Mouse (Mus musculus) retina, adult 2 months (tissue): ENCODE data around the gene Vstm2l.

Source experiments
- DNase-seq: peaks from one replicate; pipeline ENCODE4 v3.0.0-alpha.2; 2012; ENCODE audit warnings: low read depth, low spot score

The Vstm2l gene

DNA sequence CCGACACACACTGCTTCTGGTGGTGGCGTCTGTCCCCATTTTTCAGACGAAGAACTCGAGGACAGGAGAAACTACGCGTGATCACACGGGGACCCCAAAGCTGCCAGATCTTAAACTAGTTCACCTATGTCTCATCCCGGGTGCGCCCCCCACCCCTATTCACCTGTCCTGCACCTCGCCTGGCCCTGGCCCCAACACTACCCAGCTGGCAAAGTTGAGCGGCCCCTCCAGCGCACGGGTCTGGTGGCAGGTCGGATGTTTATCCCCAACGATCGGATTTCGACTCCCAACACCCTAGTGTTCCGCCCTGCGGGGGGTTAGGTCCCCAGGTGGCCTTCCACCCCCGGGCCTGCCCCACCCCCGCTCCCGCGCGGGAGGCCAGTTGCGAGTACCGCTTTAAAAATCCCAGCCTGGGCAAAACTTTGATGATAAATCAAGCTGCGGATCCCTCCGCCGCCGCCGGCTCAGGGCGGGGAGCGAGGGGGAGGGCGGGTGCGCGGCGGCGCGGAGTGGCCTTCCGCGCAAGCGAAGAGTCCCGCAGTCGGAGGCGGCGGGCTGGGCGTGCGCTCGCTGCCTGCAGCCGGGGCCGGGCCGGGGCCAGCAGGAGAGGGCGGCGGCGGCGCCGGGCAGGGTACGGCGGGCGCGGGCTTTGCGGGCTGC is at the start of gene Vstm2l:
TSS of gene Vstm2l (plus strand) at position 549 of the 660 bp plus-strand sequence.
- peak; percentile 66 for DNase-seq

DNA sequence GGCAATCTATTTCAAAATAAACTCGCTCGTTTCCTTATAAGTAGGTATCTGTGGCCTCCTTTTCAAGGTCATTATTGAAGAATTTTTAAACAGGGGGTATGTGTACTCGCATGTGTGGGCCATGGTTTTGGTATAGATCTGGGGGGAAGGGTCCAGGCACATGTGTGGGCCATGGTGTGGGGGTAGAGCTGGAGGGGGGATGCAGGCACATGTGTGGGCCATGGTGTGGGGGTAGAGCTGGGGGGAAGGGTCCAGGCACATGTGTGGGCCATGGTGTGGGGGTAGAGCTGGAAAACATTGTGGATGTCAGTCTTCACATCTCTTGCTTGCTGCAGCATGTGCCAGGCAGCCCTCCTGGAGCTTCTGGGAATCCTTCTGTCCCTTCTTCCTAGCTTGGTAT is 47.3 kb upstream of the Vstm2l start:
- DNase-seq, result no peak

DNA sequence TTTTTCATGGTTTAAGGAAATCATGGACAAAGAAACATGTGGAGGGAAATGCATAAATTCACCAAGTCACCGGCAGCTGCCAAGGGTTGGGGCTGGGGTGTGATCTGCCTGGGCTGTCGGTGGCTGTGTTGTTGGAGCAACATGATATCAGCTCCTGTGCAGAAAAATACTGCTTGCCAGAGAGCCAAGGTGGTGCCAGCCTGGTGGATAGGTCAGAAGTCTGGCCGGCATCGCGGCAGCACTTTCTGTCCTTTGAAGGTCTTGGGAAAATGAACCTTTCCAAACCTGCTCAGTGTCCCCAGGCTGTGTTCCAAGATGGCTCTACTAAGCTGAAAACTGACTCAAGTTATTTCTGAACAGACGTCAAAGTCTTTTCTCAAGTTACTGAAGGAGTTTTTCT is 44.2 kb upstream of the Vstm2l start:
- DNase-seq, result no peak

DNA sequence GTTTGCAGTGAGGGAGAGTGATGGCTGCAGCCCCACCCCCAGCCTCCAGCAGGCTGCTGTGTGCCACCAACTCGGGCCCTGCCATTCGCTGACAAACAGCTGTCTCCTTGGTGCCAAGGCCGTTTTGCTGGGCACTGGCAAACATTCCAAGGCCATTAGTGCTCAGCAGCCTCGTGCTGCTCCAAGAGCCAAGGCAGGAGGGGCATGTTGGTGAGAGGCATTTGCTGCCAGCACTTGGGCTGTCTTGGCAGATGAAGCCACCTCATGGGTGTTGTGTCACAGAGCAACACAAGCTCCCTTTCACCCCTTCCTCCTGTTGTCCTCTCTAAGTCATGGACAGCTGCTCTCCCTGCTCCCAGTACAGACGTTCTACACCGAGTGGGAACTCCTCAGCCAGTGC is 41.2 kb upstream of the Vstm2l start:
- no peak for DNase-seq

DNA sequence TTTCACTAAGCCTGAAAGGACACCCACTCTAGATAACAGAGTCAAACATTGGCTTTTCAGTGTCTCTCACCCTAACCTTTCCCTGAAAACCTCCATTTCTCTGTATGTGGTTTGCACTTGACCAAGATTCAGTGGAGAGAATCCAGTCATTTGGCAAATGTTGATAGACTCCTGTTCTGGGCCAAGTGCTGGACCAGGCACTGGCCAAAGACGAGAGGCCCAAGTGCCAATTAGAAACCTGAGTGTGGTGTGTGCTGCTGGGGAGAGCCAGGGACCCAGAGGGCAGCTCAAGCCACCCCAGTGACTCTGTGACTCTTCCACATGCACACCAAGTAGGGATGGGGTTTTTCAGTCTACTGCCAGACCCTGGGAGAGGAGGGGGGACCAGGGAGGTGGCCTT is 40.8 kb upstream of the Vstm2l start:
- no peak for DNase-seq

DNA sequence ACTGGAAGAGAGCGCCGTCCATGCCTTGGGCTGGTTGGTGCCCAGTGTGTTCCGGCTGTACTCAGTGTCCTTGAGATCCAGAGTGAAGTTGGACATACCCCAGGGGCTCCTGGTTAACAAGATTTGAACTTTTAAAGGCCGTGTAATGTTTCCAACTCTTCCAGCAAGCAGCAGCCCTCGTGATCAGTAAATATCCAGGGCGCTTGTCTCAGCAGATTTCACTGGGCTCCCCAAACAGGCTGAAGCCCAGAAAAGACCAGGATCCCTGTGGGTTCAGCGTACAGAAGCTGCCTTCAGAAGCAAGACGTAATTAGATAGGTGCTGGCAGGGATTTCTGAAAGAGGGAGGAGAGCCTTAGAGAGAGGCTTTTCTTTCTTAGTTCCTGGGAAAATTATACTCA is 39.3 kb upstream of the Vstm2l start:
- DNase-seq, result no peak

DNA sequence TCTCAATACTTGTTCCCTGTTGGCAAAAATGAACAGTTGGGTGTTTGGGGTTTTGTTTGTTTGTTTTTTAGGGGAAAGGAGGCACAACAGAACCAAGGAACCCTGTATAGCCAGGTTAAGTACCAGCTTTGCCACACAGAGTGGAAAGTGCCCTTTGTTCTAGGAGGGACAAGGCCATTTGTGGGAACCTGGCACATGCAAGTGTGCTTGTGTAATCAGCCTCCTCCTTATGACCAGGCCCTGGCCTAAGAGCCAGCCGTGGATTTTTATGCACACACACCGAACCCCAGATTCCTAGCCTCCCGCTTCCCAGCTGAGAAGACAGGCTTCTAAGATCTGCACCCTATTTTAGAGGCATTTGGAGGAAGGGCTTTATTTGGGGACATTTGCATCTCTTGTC is 37.1 kb upstream of the Vstm2l start:
- no peak for DNase-seq

DNA sequence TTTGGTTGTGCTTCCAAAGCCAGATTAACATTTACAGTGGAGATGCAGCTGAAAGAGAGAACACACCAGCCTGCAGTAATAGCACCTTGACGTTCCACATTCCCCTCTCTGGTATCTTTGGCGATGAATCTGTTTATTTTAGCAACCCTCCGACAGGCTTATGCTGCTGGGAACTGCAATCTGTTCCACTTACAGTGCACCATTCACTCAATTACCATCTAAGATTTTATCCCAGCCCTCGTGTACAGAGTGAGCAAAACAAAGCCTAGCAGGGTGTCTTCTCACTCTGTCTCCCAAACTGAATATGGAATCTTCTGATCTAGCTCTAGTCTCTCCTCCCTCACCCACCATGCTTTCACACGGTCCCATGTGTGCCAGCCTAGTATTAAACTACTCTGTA is 36.5 kb upstream of the Vstm2l start:
- DNase-seq, result no peak

DNA sequence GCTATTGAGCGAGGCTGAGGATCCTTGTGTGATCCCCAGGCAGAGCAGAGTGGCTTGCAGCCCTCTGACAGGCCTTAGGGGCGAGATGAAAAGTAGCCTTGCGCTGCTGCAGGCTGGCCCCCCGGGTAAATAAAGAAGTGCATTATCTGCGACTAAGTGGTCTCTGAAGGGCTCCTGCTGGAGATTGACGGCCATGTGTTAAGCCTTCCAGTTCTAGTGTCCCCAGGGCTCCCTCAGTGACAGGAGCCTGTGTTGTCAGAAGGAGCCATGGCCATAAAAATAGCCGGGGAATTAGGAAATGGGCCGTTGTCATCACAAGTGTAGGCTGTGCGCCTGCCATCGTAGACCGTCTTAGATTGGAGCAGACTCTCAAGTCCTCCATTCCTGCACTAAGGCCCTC is 32.5 kb upstream of the Vstm2l start:
- no peak for DNase-seq

DNA sequence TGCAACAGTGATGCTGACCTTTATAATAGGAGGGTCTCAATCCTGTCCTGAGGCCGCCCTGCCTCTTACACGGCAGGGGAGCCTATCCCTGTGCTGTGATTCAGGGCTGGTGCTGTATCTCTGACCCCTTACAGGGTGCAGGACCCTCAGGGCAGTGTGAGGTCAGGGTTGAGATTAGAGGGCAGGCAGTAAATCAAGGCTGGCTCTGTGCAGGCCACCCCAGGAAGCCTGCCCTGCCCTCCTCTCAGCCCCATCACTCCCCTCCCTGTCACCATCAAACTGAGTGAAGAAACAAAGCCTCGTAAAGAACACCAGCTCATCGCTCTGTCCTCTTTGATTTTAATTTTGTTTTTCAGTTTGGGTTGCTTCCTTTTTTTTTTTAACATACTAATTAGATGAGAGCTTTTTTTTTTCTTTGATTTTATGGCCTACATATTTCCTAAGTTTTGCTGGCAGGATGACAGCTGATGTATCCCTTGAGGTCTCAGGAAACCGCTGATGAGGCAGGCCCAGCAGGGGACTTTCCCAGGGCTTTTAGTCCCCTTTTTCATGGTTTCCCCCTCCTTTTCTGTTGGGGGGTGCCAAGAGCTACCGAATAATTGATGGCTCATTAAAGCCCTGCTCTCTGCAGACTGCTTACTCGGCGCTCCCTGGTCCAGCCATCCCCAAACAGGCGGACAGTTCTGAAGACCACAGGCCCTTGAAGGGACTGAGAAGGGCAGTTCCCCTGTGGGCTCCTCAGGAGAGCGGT is 27.0 kb upstream of the Vstm2l start:
- DNase-seq, result no peak

DNA sequence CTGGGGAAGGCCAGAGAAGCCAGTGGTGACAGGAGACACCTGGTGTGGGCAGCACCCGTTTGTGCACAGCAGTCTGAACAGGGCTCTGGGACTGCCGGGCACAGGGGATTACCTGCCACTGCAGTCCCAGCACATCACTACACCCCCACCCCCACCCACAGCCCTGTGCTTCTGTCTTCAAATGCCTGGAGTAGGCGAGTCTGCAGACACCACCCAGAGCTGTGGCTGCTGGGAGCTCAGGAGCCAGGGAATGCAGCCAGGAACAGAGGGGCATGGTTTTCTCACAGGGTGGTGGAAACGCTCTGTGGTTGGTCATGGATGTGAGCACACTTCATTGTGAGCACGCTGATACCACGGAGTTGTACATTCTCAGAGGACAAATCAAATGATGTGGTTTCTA is 23.3 kb upstream of the Vstm2l start:
- no peak for DNase-seq

DNA sequence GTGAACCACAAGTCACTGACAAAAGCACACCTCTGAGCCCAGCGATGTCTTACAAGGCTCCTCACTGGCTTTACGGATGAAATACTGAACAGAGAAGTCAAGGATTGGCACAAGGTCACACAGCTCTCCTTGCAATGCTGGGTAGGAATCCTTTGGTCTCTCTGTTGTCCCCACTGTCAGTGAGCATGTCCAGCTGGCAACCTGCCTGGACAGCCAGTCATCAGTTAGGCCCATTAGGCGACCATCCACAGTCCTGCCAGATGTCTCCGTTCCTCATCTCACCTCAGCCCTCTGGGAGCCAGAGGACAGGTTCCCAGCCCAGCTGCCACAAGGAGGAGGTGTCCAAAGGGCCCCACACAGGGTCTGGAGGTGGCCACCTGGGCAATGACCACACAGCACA is 17.3 kb upstream of the Vstm2l start:
- DNase-seq, result no peak

DNA sequence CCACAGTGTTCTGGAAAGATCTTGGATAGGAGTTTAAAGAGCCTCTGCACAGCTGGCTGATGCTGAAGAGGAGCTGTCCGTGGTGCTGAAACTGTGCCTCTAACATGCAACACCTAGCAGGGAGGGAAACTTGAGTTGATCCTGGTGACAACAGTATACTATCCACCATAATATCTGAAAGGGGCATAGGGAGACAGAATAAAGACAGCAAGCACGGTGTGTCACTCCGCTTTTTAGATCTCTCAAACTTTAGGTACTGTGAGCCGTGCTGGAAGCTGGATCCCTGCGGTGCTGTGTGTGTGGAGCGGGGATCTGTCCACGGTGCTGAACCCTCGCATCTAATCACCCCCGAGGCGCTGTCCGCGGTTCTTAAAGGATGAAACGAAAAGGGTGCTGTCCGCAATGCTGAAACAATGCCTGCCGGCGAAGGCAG is 1.2 kb upstream of the Vstm2l start:
- DNase-seq, result no peak

DNA sequence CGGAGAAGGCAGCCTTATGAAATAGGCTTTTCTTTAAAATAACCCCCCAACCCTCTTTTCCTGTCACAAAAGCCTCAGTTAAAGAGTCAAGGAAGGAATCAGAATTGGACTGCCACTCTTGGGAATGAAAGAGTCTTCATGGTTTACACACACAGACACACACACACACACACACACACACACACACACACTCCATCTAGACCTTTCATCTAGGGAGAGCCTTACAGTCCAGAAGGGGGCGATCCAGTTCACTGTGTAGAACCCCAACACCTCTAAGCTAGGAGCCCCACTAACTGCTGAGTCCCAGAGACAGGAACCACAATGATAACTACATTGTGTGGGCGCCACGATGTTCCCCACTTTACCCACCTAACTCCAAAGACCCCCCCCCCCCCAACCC is 748 bp upstream of the Vstm2l start:
- DNase-seq, result peak; percentile 71

DNA sequence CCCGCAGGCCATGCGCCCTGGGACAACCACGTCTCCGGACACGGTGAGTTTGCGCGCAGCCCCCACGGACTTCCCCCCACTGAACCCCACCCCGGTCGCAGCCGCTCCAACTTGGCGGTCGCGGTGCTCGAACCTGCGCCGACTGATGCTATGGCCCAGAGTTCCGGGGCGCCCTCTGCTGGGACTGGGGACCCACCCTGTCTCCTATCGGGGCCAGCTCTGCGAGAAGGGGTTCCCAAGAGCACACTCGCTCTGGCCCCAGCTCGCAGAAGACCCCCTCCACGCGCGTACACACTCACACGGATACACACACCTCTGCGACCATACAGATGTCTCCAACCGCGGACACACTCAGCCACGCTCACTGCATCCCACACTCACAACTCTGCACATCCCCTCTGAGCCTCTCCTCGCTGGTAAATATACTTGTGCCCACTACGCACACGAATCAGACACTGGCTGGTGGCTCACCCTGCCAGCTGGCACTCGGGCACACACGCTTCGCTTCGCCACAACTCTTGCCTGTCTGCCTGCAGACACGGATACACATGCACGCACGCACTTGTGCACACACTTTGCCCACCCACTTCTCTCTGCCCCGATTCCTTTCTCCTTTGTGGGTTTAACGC is 550 bp downstream of the Vstm2l start:
- DNase-seq, result no peak

DNA sequence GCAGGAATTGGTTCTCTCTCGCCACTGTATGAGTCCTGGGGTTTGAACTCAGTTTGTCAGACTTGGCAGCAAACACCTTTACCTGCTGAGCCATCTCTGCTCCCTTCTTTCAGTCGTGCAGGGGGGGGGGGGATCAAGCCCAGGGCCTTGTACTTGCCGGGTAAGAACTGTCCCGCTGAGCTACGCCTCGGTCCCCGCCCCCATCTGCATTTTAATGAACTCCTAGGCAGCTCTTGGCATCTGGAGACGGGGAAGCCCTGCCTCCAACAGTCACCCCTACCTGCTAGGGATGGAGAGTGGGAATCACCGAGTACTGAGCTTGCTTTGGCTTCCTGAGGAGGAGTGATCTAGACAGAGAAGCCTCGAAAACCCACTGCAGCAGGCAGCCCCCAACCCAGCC is 4.1 kb downstream of the Vstm2l start:
- no peak for DNase-seq

DNA sequence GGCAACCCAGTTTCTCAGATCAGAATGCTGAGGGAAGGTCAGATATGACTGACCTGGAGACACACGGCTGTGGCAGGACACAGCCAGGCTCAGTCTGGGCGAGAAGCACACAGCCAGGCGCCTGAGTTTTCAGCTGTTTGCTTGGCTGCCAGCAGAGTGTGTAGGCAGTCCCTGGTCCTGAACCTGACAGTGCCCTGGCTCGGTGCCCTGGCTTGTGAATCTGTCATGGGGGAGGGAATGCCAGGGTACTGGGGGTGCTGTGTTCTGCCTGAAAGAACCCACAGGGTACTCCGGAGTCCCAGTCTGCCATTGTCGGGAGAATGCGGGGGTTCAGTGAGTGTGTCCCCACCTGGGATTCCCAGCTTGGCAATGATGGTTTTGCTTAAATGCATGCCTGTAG is 7.1 kb downstream of the Vstm2l start:
- DNase-seq, result no peak

DNA sequence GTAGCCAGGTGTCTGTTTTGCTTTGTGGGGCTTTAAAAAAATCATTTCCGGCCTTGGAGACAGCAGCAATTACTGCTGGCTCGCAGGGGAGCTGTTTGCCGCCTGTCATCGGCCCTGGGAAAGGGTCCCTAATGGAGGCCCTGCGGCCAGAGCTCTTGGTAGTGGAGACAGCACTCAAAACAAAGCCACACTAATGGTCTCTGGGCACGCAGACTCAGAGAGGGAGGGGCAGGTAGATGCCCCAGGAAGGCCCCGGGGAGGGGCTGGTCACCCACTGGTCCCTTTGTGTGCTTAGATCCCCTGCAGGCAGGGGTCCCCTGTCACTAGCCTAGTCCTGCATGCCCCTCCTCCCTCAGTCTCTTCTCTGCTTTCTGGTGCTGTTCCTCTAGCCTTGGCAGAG is 9.0 kb downstream of the Vstm2l start:
- DNase-seq, result no peak

DNA sequence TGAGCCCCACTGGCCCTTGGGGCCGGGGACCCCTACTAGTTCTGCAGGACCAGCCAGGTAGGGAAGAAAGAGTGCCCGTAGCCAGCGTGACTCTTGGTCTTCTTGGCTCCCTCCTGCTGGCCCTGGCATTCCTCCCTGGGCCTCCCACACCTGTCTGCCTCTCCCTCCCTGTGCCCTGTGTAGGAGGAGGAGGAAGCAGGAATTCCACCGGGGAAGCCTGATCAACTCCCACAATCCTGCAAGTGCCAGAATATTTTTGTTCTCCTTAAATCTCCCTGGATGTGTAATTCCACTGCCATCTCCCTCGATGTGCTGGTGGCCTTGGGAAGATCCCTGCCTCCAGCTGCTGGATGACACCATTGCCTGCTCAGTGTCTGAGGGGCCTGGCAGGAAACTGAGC is 10.1 kb downstream of the Vstm2l start:
- no peak for DNase-seq

DNA sequence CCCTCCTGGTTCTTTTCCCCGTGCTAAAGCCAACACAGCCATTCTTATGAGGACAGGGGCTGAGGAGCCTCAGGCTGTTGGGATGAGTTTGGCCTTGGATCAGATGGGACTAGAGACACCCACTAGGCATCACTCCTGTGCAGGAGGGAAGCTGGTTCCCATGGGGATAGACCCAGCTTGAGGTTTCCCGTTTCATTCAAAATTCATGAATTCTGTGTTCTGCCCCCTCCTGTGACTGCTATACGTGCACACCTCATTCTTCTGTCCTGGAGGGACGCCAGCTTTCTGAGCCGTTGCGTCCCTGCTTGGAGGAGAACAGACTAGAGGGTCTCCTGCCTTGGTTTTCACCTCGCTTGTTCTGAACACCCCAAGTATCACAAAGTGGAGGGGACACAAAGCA is 12.0 kb downstream of the Vstm2l start:
- no peak for DNase-seq

DNA sequence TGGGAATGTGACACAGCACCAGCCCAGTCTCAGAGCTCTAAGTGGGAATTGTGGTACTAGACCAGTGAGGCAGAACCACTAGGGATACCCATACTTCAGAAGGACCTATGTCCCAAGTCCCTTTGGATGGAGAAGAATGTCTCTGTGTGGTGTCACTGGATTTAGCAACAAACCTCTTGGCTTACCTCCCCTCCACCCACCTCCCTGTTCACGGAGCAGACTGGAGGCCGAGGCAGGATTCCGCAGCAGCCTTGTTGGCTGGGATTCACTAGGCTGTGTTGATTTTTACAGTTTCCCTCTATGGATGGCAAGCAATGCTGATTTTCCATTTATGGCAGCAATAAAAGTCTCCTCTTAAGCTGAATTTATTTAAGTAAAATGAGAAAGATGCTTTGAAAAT is 12.5 kb downstream of the Vstm2l start:
- no peak for DNase-seq

DNA sequence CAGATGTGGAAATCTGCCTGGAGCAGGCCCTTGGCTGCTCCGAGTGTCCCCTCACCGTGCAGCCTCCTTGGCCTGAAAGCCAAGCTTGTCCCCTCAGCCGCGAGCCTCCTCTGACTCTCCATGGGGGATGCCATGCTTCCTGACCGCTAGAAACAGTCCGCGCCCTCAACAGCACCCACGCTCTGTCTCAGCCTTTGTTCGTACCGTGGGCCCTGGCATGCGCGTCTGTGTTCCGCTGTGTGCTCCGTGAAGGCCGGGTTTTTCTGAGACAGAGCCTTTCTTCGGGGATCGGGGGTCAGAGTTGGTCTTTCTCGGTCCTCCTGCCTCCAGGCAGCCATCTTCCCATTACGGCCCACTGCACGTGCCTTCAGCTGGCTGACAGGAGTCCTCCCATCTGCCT is 12.9 kb downstream of the Vstm2l start:
- DNase-seq, result no peak

DNA sequence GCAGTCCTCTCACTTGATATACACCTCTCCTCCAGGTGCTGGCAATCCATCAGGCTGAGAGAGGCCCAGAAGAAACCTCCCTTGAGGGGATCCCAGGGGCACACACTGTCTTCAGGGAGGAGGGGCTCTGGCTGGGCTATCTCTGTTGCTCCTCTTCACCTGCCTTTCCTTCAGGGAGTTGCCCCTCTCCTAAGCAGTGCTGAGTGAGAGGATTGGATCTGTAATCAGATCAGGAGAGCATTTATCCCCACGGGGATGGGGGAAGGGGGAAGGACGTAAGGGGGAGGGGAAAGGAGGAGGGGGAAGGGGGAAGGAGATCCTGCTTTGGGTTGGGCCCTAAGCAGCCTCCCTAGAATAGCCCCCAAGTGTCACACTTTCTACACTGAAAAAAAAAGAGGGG is 13.4 kb downstream of the Vstm2l start:
- DNase-seq, result peak; percentile 76
